Mouse (Mus musculus): ENCODE data around the gene Sbno2. TPM values are rescaled to one million over a fixed set of nuclear protein-coding genes. Genes with fewer than 3 reads are reported as not detected.

The Sbno2 gene
- polyA plus RNA-seq, 1 experiment from 2014 or later, result 5.6 TPM

DNA sequence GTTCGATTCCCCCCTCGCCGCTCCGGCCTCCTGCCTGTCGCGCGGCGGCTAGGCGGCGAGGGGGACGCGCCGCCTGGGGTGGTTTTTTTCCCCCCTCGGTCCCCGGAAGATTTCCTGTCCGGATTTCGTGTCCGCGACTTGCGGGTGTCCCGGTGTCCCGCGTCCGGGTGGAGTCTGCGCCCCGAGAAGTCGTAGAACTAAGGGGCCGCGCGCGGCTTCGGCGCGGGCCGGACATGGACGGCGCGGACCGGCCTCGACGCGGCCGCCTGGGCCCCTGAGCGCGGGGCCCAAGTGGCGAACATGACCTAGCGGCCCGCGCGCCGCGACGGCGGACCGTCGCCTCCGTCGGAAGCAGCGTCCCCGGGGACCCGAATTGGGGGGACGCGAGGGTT, 10.6 kb upstream of the Sbno2 start:
- H3K9ac ChIP-seq (replicated peaks; ENCODE audit: low read length), result peak overlapping the region; percentile 87
- H3K4me2 ChIP-seq (ENCODE audit: low read depth, low read length), result peak overlapping the region; percentile 86
- H3K36me3 ChIP-seq (replicated peaks; ENCODE audit: control insufficient read depth, insufficient read depth, low read depth, low read length), result peaks cover 2% of the 10 kb centered on the region
- WGBS, result 0% methylated on average over 63 of the region's 63 CpGs
- peak overlapping the region; percentile 95 for H3K4me3 ChIP-seq (ENCODE audit: low read depth, low read length)
- DNase-seq (ENCODE audit: low spot score), result peak; percentile 36
- H3K9me3 ChIP-seq (replicated peaks; ENCODE audit: control insufficient read depth, low read length), result no peaks in the 10 kb centered on the region
- H3K27ac ChIP-seq (replicated peaks; ENCODE audit: low read depth, low read length), result peak overlapping the region; percentile 35; the same call in 1 of the 2 replicates
- H3K4me1 ChIP-seq (ENCODE audit: control insufficient read depth, insufficient read depth, low read length), result peaks cover 13% of the 10 kb centered on the region
- no peak for ATAC-seq (replicated peaks; ENCODE audit: insufficient number of reproducible peaks, low FRiP score, low TSS enrichment, low read depth)
- no peaks in the 10 kb centered on the region for H3K27me3 ChIP-seq (ENCODE audit: control insufficient read depth, insufficient read depth, low read length)

DNA sequence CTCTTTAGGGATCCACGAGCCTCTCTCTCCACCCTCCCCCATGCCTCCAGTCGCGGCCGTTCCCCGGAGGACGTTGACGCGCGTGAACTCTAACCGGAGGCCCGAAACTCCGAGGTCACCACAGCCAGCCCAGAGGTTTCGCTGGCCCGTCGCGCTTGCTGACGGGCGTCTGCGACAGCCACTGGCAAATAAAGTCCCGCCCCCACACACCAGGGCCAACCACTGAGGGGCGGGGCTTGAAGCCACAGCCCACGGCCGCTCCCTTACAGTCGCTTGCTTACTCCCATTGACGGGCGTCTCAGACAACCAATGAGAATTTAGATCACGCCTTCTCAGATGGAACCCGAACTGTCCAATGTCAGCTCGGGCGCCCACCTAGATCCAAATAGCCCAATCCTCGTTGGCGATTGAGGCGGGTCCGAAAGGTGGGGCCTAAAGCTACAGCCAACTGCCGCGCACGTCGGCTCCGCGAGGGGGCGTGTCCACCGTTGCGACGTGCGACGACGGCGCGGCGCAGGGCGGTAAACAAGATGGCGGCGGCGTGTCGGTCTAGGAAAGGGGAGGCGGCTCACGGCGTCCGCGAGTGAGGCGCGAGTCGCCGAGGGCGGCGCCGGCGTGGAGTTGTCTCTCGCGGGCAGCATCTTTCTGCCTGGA, 10.0 kb upstream of the Sbno2 start, which contains the start of gene Stk11:
Stk11 (plus strand) TSS at position 514 of the 654 bp plus-strand sequence.
- Histone ChIP-seq H3K4me1 (ENCODE audit: control insufficient read depth, insufficient read depth, low read length) (peaks cover 13% of the 10 kb centered on the region), H3K4me3 (ENCODE audit: low read depth, low read length) (peak within 1 kb of the TSS; percentile 95), H3K36me3 (replicated peaks; ENCODE audit: control insufficient read depth, insufficient read depth, low read depth, low read length) (peaks cover 2% of the 10 kb centered on the region), H3K27me3 (ENCODE audit: control insufficient read depth, insufficient read depth, low read length) (no peaks in the 10 kb centered on the region), H3K9ac (replicated peaks; ENCODE audit: low read length) (peak within 1 kb of the TSS; percentile 87), H3K27ac (replicated peaks; ENCODE audit: low read depth, low read length) (peak within 1 kb of the TSS; percentile 59; the same call in 1 of the 2 replicates), H3K9me3 (replicated peaks; ENCODE audit: control insufficient read depth, low read length) (no peaks in the 10 kb centered on the region), H3K4me2 (ENCODE audit: low read depth, low read length) (peak within 1 kb of the TSS; percentile 86)
- DNase-seq (ENCODE audit: low spot score) (peak; percentile 100), ATAC-seq (replicated peaks; ENCODE audit: insufficient number of reproducible peaks, low FRiP score, low TSS enrichment, low read depth) (peak; percentile 98)
- under 1% methylated on average over 70 of the region's 70 CpGs for WGBS

DNA sequence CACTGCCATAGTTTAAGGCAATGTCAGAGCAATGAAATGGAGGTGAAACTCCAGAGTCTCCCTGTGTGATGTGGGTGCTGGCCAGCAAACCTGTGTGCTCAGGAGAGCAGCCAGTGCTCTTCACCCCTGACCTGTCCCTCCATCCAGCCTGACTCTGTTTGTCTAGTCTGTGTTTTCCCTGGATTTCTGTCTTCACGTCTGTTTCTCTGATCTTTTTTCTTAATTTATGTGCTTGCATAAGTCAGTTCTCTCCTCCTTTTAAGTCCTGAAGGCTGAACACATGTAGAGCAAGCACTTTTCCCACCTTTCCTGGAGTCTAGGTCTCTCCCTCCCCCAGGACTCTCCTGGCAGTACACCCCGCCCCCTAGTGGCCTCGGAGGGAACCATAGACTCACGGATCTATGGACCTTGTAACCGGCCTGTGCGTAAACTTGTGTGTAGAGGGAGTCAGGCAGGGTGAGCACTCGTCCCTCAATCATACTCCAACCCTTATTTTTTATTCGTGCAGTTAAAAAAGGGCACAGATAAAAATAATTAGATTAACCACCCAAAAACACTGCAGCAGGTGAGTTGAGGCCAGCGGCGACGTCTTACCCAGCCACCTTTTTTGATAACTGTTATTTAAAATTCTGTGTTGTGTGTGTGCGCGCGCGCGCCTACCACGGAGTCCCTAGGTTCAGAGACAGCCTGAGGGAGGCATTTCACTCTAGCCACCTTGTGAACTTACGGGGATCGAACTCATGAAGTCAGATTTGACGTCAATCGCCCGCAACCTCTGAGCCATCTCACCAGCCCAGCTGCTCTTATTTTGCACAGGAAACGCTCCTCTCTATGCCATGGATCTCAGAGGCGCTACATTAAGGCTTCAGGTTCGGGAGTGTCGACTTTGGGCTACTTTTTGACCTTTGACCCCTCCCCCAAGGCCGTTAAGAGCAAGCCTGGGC, 9.2 kb upstream of the Sbno2 start:
- peak overlapping the region; percentile 58 for H3K9ac ChIP-seq (replicated peaks; ENCODE audit: low read length)
- peak overlapping the region; percentile 95 for H3K4me3 ChIP-seq (ENCODE audit: low read depth, low read length)
- ATAC-seq (replicated peaks; ENCODE audit: insufficient number of reproducible peaks, low FRiP score, low TSS enrichment, low read depth) (peak; percentile 68), DNase-seq (ENCODE audit: low spot score) (peak; percentile 98)
- no peaks in the 10 kb centered on the region for H3K9me3 ChIP-seq (replicated peaks; ENCODE audit: control insufficient read depth, low read length)
- H3K4me1 ChIP-seq (ENCODE audit: control insufficient read depth, insufficient read depth, low read length), result peaks cover 13% of the 10 kb centered on the region
- H3K36me3 ChIP-seq (replicated peaks; ENCODE audit: control insufficient read depth, insufficient read depth, low read depth, low read length), result peaks cover 2% of the 10 kb centered on the region; the same call in 1 of the 2 replicates
- H3K27ac ChIP-seq (replicated peaks; ENCODE audit: low read depth, low read length), result peak overlapping the region; percentile 59; the same call in 1 of the 2 replicates
- WGBS, result 2% methylated on average over 27 of the region's 27 CpGs
- H3K27me3 ChIP-seq (ENCODE audit: control insufficient read depth, insufficient read depth, low read length), result no peaks in the 10 kb centered on the region
- peak overlapping the region; percentile 61 for H3K4me2 ChIP-seq (ENCODE audit: low read depth, low read length)

DNA sequence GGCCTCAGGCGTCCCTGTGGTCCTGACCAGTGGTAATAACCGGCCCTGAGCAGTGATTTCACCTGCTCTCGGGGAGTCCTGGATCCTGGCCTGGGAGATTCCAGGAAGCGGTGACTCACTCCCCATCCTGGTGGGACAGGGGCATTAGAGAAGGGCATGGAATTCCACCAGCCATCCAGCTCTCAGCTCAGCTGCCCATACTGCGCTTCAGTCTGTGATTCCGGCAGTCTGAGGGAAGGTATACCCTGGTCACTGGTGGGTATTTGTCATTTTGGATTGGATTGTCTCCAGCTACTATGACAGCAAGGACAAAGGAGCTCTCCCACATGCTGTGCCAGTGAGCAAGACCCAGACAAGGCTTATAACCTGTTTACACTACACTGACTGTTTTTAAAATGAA, 2.3 kb upstream of the Sbno2 start:
- Histone ChIP-seq H3K4me1 (ENCODE audit: control insufficient read depth, insufficient read depth, low read length) (no peaks in the 10 kb centered on the region), H3K9ac (replicated peaks; ENCODE audit: low read length) (no peak overlapping the region), H3K27me3 (ENCODE audit: control insufficient read depth, insufficient read depth, low read length) (no peaks in the 10 kb centered on the region), H3K4me3 (ENCODE audit: low read depth, low read length) (no peak overlapping the region), H3K4me2 (ENCODE audit: low read depth, low read length) (no peak overlapping the region), H3K36me3 (replicated peaks; ENCODE audit: control insufficient read depth, insufficient read depth, low read depth, low read length) (no peaks in the 10 kb centered on the region), H3K27ac (replicated peaks; ENCODE audit: low read depth, low read length) (no peak overlapping the region), H3K9me3 (replicated peaks; ENCODE audit: control insufficient read depth, low read length) (no peaks in the 10 kb centered on the region)
- WGBS, result 63% methylated on average over 6 of the region's 6 CpGs
- ATAC-seq (replicated peaks; ENCODE audit: insufficient number of reproducible peaks, low FRiP score, low TSS enrichment, low read depth) (no peak), DNase-seq (ENCODE audit: low spot score) (no peak)

DNA sequence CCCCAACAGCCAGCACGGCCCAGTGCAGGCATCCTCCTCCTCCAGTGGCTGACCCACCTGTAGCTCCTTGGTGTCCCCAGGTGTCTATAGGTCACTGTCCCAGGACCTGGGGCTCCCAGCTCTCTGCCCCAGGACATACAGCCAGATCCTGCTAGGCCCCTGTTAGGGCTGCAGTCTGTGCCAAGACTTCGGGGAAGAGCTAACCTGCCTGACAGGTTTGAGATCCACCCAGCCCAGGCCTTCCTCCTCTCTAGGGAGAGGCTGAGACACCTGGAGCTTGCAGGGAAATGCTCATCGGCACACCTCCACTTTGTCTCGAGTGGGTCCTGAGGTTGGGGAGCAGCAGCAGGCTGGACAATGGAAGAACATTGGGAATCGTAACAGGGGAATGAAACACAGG, 555 bp upstream of the Sbno2 start:
- H3K36me3 ChIP-seq (replicated peaks; ENCODE audit: control insufficient read depth, insufficient read depth, low read depth, low read length), result no peaks in the 10 kb centered on the region
- 55% methylated on average over 5 of the region's 5 CpGs for WGBS
- DNase-seq (ENCODE audit: low spot score), result no peak
- H3K9ac ChIP-seq (replicated peaks; ENCODE audit: low read length), result no peak overlapping the region
- no peak overlapping the region for H3K27ac ChIP-seq (replicated peaks; ENCODE audit: low read depth, low read length)
- H3K27me3 ChIP-seq (ENCODE audit: control insufficient read depth, insufficient read depth, low read length), result no peaks in the 10 kb centered on the region
- H3K4me3 ChIP-seq (ENCODE audit: low read depth, low read length), result no peak overlapping the region
- no peak overlapping the region for H3K4me2 ChIP-seq (ENCODE audit: low read depth, low read length)
- no peaks in the 10 kb centered on the region for H3K9me3 ChIP-seq (replicated peaks; ENCODE audit: control insufficient read depth, low read length)
- no peak for ATAC-seq (replicated peaks; ENCODE audit: insufficient number of reproducible peaks, low FRiP score, low TSS enrichment, low read depth)
- 0 out of 2 replicates have a peak, but pooled peaks cover 1% of the 10 kb centered on the region for H3K4me1 ChIP-seq (ENCODE audit: control insufficient read depth, insufficient read depth, low read length)

DNA sequence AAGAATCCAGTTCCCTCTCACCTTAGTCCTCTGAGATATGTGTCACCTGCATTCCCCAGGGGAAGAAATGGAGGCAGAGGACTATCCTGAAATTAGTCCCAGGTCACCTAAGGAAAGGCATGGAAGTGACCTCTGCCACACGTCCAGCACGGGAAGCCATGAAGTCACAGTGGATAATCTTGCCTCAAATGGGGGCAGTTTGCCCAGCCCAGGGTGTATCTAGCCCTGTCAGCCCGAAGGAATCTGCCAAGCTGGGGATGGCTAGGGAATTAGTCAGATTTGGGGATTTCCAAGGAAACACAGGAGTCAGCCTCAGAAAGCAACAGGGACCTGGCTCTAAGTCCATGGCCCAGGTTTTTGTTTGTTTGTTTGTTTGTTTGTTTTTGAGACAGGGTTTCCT, 1.2 kb downstream of the Sbno2 start:
- Histone ChIP-seq H3K4me3 (ENCODE audit: low read depth, low read length) (no peak overlapping the region), H3K27ac (replicated peaks; ENCODE audit: low read depth, low read length) (no peak overlapping the region), H3K4me2 (ENCODE audit: low read depth, low read length) (no peak overlapping the region), H3K36me3 (replicated peaks; ENCODE audit: control insufficient read depth, insufficient read depth, low read depth, low read length) (no peaks in the 10 kb centered on the region), H3K9me3 (replicated peaks; ENCODE audit: control insufficient read depth, low read length) (no peaks in the 10 kb centered on the region), H3K27me3 (ENCODE audit: control insufficient read depth, insufficient read depth, low read length) (no peaks in the 10 kb centered on the region), H3K9ac (replicated peaks; ENCODE audit: low read length) (no peak overlapping the region), H3K4me1 (ENCODE audit: control insufficient read depth, insufficient read depth, low read length) (0 out of 2 replicates have a peak, but pooled peaks cover 3% of the 10 kb centered on the region)
- 72% methylated on average over 3 of the region's 3 CpGs for WGBS
- ATAC-seq (replicated peaks; ENCODE audit: insufficient number of reproducible peaks, low FRiP score, low TSS enrichment, low read depth), result no peak
- no peak for DNase-seq (ENCODE audit: low spot score)

DNA sequence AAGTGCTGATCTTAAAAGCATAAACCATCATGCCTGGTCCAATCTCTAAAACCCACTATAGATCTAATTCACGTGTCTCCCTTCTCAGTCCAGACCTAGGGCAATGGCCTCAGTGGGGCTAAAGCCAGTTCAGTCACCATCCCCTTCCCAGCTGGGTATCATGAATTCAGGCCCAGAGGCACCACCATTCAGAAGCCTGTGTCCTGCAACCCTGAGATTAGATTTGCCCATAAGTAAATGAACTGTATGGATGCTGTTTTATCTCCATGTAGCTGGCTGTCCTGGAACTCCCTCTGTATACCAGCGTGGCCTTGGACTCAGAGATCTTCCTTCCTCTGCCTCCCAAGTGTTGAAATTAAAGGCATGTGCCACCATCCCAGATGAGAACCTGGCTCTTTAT, 2.3 kb downstream of the Sbno2 start:
- no peak overlapping the region for H3K4me2 ChIP-seq (ENCODE audit: low read depth, low read length)
- WGBS, result 74% methylated on average over 2 of the region's 2 CpGs
- H3K36me3 ChIP-seq (replicated peaks; ENCODE audit: control insufficient read depth, insufficient read depth, low read depth, low read length), result no peaks in the 10 kb centered on the region
- no peak overlapping the region for H3K4me3 ChIP-seq (ENCODE audit: low read depth, low read length)
- ATAC-seq (replicated peaks; ENCODE audit: insufficient number of reproducible peaks, low FRiP score, low TSS enrichment, low read depth), result no peak
- H3K4me1 ChIP-seq (ENCODE audit: control insufficient read depth, insufficient read depth, low read length), result 0 out of 2 replicates have a peak, but pooled peaks cover 3% of the 10 kb centered on the region
- no peaks in the 10 kb centered on the region for H3K27me3 ChIP-seq (ENCODE audit: control insufficient read depth, insufficient read depth, low read length)
- DNase-seq (ENCODE audit: low spot score), result no peak
- H3K9ac ChIP-seq (replicated peaks; ENCODE audit: low read length), result peak overlapping the region; percentile 83; the same call in 1 of the 2 replicates
- H3K27ac ChIP-seq (replicated peaks; ENCODE audit: low read depth, low read length), result 0 out of 2 replicates have a peak overlapping the region, but pooled peaks have one; percentile 35
- H3K9me3 ChIP-seq (replicated peaks; ENCODE audit: control insufficient read depth, low read length), result no peaks in the 10 kb centered on the region

Measured in embryonic facial prominence, embryonic 11.5 days (tissue).